Mouse (Mus musculus): ENCODE data around the gene Micu1. TPM values are rescaled to one million over a fixed set of nuclear protein-coding genes. Genes with fewer than 3 reads are reported as not detected.

The Micu1 gene
- total RNA-seq, 2 experiments from 2014 or later, result 48.7 to 53.6 TPM

DNA sequence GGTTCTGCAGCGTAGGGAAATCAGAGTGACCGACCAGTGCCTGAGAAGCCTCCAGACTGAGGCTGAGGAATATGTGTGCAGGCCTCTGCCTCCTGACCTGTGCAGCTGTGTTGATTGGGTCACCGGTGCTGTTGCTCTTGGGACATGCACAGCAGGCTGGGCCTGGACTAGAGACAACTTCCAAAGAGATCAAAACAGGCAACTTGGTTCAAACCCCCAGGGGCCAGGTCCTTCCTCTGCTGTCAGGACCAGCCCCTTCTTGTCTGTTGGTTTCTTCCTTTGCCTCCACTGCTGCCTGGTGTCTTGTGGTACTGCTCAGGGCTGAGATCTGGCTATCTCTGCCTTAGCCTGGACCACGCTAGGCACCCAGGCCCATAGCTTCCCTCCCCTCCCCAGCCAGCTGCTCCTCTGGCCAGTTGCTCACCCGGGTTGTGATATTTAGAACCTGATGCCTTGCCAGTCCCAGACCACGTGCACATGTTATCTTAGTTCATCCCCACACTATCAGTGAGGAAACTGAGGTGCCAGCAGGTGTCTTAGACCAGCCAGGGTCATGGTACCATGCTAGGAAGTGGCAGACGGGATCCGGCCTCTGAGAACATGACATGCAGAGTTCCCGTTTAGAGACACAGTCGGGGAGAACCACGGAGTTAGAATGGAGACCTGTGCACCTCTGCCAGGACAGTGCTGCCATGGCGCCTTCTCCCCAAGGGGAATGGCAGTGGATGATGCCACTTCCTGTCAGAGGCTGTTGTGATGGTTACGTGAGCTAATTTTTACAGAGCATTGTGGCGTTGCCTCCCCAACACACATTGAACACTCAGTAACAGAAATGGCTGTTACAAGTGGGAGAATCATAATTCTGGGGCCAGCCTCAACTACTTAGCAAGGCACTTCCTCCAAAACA, 183.2 kb downstream of the Micu1 start:
- no peak for DNase-seq

DNA sequence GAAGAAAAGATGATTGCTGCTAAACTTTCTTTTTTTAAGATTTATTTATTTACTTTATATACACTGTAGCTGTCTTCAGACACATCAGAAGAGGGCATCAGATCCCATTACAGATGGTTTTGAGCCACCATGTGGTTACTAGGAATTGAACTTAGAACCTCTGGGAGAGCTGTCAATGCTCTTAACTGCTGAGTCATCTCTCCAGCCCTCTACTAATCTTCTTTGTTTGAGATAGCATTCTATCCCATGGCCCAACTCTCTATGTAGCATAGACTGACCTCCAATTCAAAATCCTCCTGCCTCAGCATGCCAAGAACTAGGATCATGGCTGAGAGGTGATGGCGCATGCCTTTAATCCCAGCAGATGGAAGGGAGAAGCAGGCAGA, 183.8 kb downstream of the Micu1 start:
- no peak for DNase-seq

GRCm38 (mm10) chr10:59887432-59887831, 185.2 kb downstream of the Micu1 start:
- DNase-seq, result no peak

- DNase-seq, result no peak
Observed at GRCm38 (mm10) chr10:59889339-59889738, 187.1 kb downstream of the Micu1 start.

- no peak for DNase-seq
Observed at GRCm38 (mm10) chr10:59889953-59890751, 187.9 kb downstream of the Micu1 start.

- peak; percentile 53 for DNase-seq
Observed at GRCm38 (mm10) chr10:59892977-59893376, 190.7 kb downstream of the Micu1 start.

- peak; percentile 79 for DNase-seq
Observed at GRCm38 (mm10) chr10:59894251-59895160, 192.2 kb downstream of the Micu1 start.

GRCm38 (mm10) chr10:59895460-59896186, 193.3 kb downstream of the Micu1 start:
- DNase-seq, result no peak

- DNase-seq, result no peak
Observed at GRCm38 (mm10) chr10:59896211-59896610, 193.9 kb downstream of the Micu1 start.

GRCm38 (mm10) chr10:59896911-59897331, 194.6 kb downstream of the Micu1 start:
- DNase-seq, result no peak

- DNase-seq, result no peak
Observed at GRCm38 (mm10) chr10:59897511-59897910, 195.2 kb downstream of the Micu1 start.

GRCm38 (mm10) chr10:59898180-59898778, 196.0 kb downstream of the Micu1 start:
- DNase-seq, result no peak

- no peak for DNase-seq
Observed at GRCm38 (mm10) chr10:59898935-59899334, 196.7 kb downstream of the Micu1 start.

- DNase-seq, result peak; percentile 93
Observed at GRCm38 (mm10) chr10:59899341-59900173, 197.3 kb downstream of the Micu1 start.

DNA sequence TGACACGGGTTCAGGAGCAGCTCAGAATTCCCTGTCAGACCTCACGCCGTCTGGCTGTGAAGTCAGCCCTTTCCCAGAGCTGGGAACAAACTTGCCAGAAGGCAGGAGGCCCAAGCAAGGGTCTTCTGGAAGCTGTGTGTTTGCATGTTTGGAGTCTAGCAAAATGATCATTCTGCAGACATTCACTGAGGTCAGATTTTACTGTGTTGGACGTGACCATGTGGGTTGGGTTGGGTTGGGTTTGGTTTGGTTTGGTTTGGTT, 197.8 kb downstream of the Micu1 start:
- no peak for DNase-seq

DNA sequence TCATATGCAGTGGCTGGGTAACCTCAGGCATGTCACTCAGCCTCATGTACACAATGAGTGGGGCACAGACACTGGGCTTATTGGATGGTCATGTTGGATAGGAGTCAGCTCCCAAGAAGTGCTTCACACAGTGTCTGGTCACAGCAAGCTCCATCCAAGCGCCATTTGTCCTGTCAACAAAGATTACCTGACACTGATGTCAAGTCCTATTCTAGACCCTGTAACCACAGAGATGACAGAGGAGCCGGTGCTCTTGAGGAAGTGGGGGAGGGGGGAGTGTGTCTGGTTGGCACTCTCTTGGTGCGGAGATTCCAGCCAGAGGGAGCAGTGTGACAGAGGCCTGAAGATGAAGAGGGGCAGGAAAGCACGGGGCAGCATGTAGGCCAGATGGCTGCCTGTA, 198.7 kb downstream of the Micu1 start:
- no peak for DNase-seq

GRCm38 (mm10) chr10:59901463-59901862, 199.2 kb downstream of the Micu1 start:
- no peak for DNase-seq

DNA sequence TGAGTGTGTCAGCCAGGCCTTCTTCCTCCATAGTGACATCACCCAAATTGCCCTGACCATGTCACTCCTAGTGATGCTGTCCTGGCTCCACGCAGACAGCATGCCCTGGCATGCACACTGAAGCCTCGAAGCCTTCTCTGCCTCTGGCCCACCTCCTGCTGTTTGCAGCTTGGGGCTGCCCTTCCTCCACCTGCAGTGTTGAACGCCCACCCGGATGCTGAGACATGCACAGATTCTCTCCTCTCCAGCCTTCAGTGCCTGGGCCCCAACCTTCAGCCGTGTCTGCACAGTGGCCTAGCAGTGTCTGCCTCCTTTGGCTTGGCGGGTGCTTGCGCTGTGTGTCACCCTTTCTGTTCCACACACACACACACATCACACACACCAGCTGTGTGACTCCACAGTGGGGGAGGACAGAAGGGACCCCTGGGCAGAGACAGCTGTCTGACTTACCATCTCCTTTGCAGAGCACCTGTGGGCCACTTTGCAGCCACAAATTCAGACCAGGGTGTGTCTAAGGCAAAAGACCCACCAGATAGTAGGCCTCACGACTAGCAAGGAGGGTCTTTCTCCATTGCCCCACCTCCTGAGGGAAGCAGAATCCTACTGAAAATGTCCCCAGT, 199.8 kb downstream of the Micu1 start:
- no peak for DNase-seq

DNA sequence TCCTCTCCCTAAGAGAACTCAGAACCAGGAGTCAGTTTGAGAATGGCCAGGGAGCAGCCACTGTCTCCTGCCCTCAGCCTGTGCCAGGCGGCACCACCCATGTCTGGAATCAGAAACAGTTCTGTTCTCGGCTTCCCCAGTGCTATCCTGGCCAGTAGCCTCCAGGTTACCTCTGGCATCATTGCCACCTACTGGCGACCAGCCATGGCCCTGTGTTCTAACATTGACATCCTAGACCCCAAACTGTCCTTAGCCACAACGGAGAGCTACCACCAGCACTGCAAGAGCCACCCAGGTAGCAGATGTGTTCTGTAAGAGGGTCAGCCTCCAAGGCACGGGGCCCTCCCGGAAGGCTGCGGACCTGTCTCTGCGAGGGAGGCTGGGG, 200.3 kb downstream of the Micu1 start:
- DNase-seq, result no peak

GRCm38 (mm10) chr10:59903170-59903569, 200.9 kb downstream of the Micu1 start:
- DNase-seq, result no peak
